Mouse (Mus musculus) neural tube, embryonic 12.5 days (tissue): ENCODE data around the gene Zmynd19. TPM values are rescaled to one million over a fixed set of nuclear protein-coding genes. Genes with fewer than 3 reads are reported as not detected.

Experiments
- ATAC-seq: fragments of 200-750 bp; cut with Nextera tagmentation; 2 replicates; pipeline ENCODE4 v1.8.0; 2017; ENCODE audit warnings: low read depth, mild to moderate bottlenecking, moderate TSS enrichment, moderate library complexity; ENCODE audit not compliant: low FRiP score
- H3K27ac ChIP-seq: fragments of 300-500 bp; sonication (generic); 2 replicates; pipeline ENCODE4 v1.5.1; 2016
- H3K27me3 ChIP-seq: fragments of 300-500 bp; sonication (generic); replicated peaks from 2 replicates; pipeline ENCODE4 v1.6.1; 2016; ENCODE audit warnings: mild to moderate bottlenecking
- H3K36me3 ChIP-seq: fragments of 300-500 bp; sonication (generic); 2 replicates; pipeline ENCODE4 v1.6.1; 2016; ENCODE audit warnings: mild to moderate bottlenecking
- H3K4me1 ChIP-seq: fragments of 300-500 bp; sonication (generic); 2 replicates; pipeline ENCODE4 v1.6.1; 2016
- H3K4me2 ChIP-seq: fragments of 300-500 bp; sonication (generic); replicated peaks from 2 replicates; pipeline ENCODE4 v1.6.1; 2016; ENCODE audit warnings: mild to moderate bottlenecking
- H3K4me3 ChIP-seq: fragments of 300-500 bp; sonication (generic); 2 replicates; pipeline ENCODE4 v1.5.1; 2016
- H3K9ac ChIP-seq: fragments of 300-500 bp; sonication (generic); 2 replicates; pipeline ENCODE4 v1.6.1; 2016; ENCODE audit warnings: mild to moderate bottlenecking
- H3K9me3 ChIP-seq: fragments of 300-500 bp; sonication (generic); 2 replicates; pipeline ENCODE4 v1.6.1; 2016; ENCODE audit warnings: mild to moderate bottlenecking
- WGBS: fragments of 180-500 bp; shearing (Covaris S2); methylation state at CpG from one replicate; pipeline ENCODE4 v1.1.7; 2016; 5-methylcytosine and 5-hydroxymethylcytosine counted together
- polyA plus RNA-seq: library from polyadenylated mRNA; unstranded; fragments of >200 nt; fragmentation: Nextera tagmentation; extraction: Ambion mirVana; gene quantifications from 2 replicates; pipeline ENCODE4 v1.2.1, GENCODE M21; 2016

The Zmynd19 gene
- polyA plus RNA-seq: 22.0 and 26.9 TPM in 2 replicates

DNA sequence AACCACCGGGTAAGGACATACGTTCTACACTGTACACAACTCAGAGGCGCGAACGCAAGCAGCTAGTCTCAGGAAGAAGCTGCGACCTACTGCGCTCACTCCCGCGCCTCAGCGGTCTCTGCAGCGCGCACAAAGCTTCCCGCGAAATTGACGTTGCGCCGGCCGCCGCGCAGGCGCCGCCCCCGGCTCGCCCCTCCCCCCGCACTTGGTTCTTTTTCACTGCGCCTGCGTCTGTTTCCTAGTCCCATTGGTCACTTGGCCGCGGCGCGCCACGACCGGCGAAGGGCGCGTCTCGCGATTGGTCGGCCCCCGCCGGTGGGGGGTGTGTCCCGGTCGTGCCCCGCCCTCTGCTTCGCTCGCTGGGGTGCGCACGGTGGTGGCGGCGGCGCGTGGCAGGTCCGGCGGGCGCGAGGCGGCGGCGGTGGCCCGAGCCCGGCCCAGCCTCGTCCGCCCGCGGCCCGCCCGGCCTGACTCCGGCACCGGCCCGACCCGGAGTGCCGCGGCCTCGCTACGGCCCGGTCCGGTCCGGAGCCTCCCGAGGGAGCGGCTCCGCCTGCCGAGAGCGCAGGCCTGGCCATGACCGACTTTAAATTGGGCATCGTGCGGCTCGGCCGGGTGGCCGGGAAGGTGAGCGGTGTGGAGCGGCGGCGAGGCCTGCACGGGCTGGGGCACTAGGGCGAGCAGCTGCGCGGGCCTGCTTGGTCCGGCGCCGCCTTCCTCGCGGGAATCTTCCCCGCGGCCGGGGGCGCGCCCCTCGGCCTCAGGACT lies at the start of gene Zmynd19:
Gene Zmynd19, plus strand, starts transcription at position 372 of the 768 bp plus-strand sequence.
- Histone ChIP-seq H3K27ac (peak within 1 kb of the TSS; percentile 42; the same call in 1 of the 2 replicates), H3K9ac (peak within 1 kb of the TSS; percentile 91), H3K4me1 (peaks cover 10% of the 10 kb centered on the region), H3K4me2 (peak within 1 kb of the TSS; percentile 96), H3K27me3 (no peaks in the 10 kb centered on the region), H3K4me3 (peak within 1 kb of the TSS; percentile 97), H3K9me3 (no peaks in the 10 kb centered on the region), H3K36me3 (peaks cover 28% of the 10 kb centered on the region)
- ATAC-seq: peak; percentile 98
- under 1% methylated on average over 105 of the region's 108 CpGs for WGBS

DNA sequence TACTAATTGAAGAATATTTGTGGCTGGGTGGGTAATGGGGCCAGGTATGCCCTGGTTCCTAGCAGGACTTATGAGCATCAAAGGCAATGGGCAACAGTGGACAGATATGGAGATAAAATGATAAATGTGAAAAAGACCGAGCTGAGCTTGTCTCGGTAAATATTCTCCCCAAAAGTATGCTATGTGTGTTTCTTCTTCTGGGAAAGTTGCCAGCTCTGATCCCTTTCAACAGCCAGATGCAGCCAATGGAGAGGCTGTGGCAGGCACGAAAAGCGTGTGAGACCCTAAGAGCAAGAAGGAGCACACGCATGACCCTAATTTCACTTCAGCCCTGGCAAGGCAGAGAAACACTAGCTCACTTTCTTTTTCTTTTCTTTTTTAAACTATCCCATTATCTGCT lies 48.5 kb upstream of the Zmynd19 start:
- no peak overlapping the region for H3K4me2 ChIP-seq
- peaks cover 6% of the 10 kb centered on the region; the same call in 1 of the 2 replicates for H3K36me3 ChIP-seq
- H3K27me3 ChIP-seq: no peaks in the 10 kb centered on the region
- H3K4me3 ChIP-seq: no peak overlapping the region
- no peak for ATAC-seq
- no peaks in the 10 kb centered on the region for H3K9me3 ChIP-seq
- 79% methylated on average over 5 of the region's 5 CpGs for WGBS
- H3K4me1 ChIP-seq: peaks cover 9% of the 10 kb centered on the region
- H3K9ac ChIP-seq: no peak overlapping the region
- no peak overlapping the region for H3K27ac ChIP-seq

DNA sequence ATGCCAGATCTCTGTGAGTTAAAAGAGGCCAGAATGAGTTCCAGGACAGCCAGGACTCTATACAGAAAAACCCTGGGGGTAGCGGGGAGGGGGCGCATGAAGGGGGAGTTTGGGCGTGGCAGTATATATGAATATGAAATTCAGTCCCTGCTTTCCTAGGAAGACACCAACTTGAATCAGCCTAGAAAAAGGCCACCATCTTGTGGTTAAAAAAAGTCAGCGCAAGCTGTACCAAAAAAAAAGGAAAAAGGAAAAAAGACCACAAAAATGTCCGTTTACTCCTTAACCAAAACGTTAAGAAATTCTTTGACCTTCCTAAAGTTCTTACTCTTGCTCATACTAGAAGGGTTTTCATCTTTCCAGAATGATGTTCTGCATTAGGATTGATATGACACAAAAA lies 46.6 kb upstream of the Zmynd19 start:
- H3K4me1 ChIP-seq: peaks cover 19% of the 10 kb centered on the region
- no peak overlapping the region for H3K9ac ChIP-seq
- H3K4me3 ChIP-seq: no peak overlapping the region
- no peak overlapping the region for H3K27ac ChIP-seq
- ATAC-seq: no peak
- no peaks in the 10 kb centered on the region for H3K27me3 ChIP-seq
- H3K36me3 ChIP-seq: peaks cover 4% of the 10 kb centered on the region; the same call in 1 of the 2 replicates
- no peak overlapping the region for H3K4me2 ChIP-seq
- 91% methylated on average over 6 of the region's 6 CpGs for WGBS
- no peaks in the 10 kb centered on the region for H3K9me3 ChIP-seq

DNA sequence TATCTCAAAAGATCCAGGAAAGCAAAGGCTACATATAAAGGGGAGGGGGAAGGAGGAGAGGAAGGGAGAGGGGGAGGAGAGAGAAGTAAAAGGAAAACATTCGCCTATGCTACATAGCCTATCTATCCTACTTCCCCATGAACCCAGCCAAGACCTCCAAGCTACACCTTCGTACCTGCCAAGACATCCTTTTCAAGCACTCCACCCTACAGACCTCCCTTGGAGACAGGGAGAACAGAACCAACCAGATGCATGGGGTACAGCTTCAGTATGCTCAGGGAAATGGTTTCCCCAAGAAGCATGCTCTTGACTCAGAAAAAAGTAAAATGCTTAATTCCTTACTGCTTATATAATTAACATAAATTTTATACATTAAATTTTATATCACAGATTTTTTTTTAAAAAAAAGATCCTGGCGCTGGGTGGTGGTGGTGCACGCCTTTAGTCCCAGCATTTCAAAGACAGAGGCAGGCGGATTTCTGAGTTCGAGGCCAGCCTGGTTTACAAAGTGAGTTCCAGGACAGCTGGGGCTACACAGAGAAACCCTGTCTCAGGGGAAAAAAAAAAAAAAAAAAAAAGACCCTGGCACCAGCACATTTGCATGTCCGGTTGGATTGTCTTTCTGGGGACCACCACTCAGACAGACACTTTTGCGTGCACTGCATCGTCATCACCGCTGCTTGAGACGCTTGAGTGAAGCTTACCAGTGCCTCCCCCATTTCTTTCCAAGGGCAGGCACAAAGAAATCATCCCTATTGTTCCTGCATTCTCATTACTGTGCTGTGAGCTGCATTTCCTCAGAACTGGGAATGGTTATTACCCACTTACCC lies 44.6 kb upstream of the Zmynd19 start:
- Histone ChIP-seq H3K4me2 (peak overlapping the region; percentile 40), H3K9me3 (no peaks in the 10 kb centered on the region), H3K27ac (peak overlapping the region; percentile 51), H3K36me3 (no peaks in the 10 kb centered on the region), H3K27me3 (no peaks in the 10 kb centered on the region), H3K9ac (no peak overlapping the region), H3K4me1 (peaks cover 19% of the 10 kb centered on the region), H3K4me3 (no peak overlapping the region)
- peak; percentile 83 for ATAC-seq
- WGBS: 43% methylated on average over 11 of the region's 11 CpGs

DNA sequence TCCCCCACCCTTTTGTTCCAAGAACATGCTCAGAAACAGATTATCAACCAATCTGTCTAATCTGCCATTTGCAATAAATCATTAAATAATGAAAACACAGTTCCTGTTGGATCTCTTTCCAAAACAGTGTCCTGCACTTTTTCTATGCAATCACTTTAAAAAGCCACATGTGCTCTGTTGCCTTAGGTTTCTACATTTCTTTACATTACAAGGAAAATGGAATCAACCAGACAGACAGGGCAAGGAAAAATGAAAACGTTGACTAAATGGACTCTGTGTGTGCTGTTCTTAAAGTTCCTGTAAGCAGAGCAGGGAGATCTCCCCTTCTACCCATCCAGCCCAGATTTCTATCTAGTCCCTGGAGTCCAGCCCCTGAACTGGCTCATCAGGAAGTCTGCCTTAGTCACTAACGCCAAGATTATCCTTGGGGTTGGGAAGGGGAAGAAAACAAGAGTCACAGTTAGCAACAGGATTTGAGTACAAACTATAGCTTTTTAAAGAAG lies 43.9 kb upstream of the Zmynd19 start:
- WGBS: 9% methylated on average over 2 of the region's 2 CpGs
- Histone ChIP-seq H3K27me3 (no peaks in the 10 kb centered on the region), H3K4me2 (peak overlapping the region; percentile 40), H3K4me1 (peaks cover 19% of the 10 kb centered on the region), H3K27ac (peak overlapping the region; percentile 51), H3K9ac (peak overlapping the region; percentile 22; the same call in 1 of the 2 replicates), H3K36me3 (no peaks in the 10 kb centered on the region), H3K4me3 (no peak overlapping the region), H3K9me3 (no peaks in the 10 kb centered on the region)
- no peak for ATAC-seq

DNA sequence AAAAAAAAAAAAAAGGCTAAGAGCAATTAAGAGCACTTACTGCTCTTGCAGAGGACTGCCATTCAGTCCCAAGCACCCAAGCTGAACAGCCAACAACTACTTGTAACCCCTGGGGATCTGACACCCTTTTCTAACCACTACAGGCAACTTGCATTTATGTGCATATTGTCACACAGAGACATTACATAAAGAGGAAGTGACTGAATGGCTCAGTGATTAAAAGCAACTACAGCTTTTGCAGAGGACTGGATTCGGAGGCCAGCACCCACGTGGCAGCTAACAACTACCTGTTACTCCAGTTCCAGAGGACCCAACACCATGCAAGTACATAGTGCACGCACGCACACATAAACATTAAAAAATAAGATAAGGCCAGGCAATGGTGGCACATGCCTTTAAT lies 39.1 kb upstream of the Zmynd19 start:
- H3K9me3 ChIP-seq: no peaks in the 10 kb centered on the region
- 94% methylated on average over 4 of the region's 4 CpGs for WGBS
- no peak overlapping the region for H3K4me2 ChIP-seq
- H3K4me3 ChIP-seq: no peak overlapping the region
- H3K4me1 ChIP-seq: peaks cover 15% of the 10 kb centered on the region
- no peak overlapping the region for H3K9ac ChIP-seq
- H3K27ac ChIP-seq: no peak overlapping the region
- ATAC-seq: no peak
- no peaks in the 10 kb centered on the region for H3K36me3 ChIP-seq
- H3K27me3 ChIP-seq: no peaks in the 10 kb centered on the region

DNA sequence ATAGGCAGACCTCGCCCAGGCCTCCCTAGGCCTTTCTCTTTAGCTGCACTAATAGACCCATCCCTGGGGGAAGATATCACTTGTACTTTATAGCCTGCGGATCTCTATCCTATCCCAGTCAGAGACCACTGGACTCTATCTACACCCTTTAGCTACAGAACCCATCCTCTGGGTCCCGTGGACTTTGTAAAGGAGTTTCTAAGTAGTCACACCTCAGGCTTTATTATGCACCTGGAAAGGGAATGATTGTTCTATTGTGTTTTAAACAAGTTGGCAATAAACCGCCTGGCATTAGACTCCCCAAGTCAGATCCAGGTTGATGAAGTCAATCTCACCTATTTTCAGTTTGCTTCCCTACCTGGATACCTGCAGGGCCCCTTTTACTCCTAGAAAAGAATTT lies 37.4 kb upstream of the Zmynd19 start:
- Histone ChIP-seq H3K36me3 (no peaks in the 10 kb centered on the region), H3K27ac (no peak overlapping the region), H3K4me1 (peaks cover 2% of the 10 kb centered on the region), H3K4me3 (no peak overlapping the region), H3K9me3 (no peaks in the 10 kb centered on the region), H3K9ac (no peak overlapping the region), H3K4me2 (no peak overlapping the region), H3K27me3 (no peaks in the 10 kb centered on the region)
- WGBS: 82% methylated on average over 4 of the region's 4 CpGs
- ATAC-seq: no peak

DNA sequence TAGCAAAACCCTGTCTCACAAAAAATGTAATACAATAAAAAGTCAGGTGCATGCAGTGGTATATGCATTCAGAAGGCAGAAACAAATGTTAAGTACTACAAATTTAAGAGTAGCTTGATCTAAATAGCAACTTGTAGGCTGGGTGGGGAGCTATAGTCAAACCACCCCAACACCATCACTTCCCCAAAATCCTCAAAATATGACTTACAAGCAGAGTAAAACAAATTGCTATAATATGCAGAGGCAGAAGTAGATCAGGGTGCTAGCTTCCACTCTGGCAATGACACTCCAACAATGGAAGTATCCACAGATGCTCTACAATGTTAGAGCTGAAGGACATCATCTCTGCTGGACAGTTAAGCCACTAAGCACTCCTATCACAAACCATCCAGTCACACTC lies 37.0 kb upstream of the Zmynd19 start:
- peaks cover 6% of the 10 kb centered on the region for H3K4me1 ChIP-seq
- no peak for ATAC-seq
- no peak overlapping the region for H3K27ac ChIP-seq
- no peaks in the 10 kb centered on the region for H3K36me3 ChIP-seq
- H3K9me3 ChIP-seq: no peaks in the 10 kb centered on the region
- no peak overlapping the region for H3K4me3 ChIP-seq
- no peak overlapping the region for H3K4me2 ChIP-seq
- no peak overlapping the region for H3K9ac ChIP-seq
- H3K27me3 ChIP-seq: no peaks in the 10 kb centered on the region

DNA sequence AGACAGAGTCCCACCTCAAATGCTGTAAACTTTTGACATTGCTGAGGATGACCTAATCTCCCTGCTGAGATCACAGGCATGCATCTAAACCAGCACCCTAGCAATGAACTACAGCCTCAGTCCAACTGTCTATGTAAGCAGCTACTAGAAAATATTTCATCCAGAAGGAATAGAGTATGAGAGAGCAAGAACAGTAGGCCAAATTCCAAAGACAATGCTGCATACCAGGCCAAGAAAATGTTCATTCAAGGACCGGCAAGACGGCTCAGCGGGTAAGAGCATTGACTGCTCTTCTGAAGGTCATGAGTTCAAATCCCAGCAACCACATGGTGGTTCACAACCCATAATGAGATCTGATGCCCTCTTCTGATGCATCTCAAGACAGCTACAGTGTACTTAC lies 34.8 kb upstream of the Zmynd19 start:
- Histone ChIP-seq H3K27ac (no peak overlapping the region), H3K4me2 (no peak overlapping the region), H3K36me3 (no peaks in the 10 kb centered on the region), H3K9ac (no peak overlapping the region), H3K9me3 (no peaks in the 10 kb centered on the region), H3K4me3 (no peak overlapping the region), H3K27me3 (no peaks in the 10 kb centered on the region), H3K4me1 (peaks cover 13% of the 10 kb centered on the region)
- 87% methylated on average over 3 of the region's 3 CpGs for whole genome bisulfite sequencing
- no peak for ATAC-seq

DNA sequence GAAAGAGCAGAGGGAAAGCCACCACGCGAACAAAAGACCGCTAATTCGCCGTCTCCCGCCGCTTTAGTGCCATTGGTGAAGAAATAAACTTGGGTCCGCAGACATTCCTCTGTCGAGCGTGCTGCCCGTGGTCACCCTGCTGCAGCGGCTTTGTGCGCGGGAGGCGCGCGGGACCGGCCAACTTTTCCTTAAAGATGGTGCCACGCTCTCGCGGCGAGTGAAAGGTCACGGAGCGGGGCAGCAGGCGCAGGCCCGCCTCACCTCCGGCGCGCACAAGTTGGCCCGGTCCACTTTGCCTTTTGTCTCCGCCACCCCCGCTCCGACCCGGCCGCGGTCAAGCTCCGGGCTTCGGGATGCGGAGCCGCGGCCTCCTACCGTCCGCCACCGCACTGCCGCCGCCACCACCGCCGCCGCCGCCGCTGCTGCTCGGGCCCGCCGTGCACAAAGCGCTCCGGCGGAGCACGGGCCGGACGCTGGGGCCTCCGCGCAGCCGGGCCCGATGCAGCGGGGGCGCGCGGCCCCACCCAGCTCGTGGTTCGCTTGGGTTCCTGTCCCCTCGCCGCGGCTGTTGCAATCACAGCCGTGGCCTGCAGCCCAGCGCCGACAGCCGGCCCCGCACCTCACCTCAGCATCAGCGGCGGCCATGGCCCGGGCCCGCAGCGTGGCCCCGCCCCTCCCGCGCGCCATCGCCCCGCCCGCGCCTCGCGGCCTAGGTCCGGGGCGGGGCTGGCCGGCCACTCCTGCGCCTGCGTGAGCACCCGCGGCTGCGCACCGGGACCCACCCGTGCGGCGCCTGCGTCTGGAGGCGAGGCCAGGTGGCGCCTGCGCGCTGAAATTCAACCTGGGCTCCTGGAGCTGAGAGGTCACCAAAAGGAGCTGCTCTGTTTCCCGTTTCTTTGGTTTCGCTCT lies 30.4 kb upstream of the Zmynd19 start, which contains the start of gene Ehmt1:
Gene Ehmt1, minus strand, starts transcription at position 685 of the 909 bp plus-strand sequence.
- WGBS: under 1% methylated on average over 110 of the region's 112 CpGs

DNA sequence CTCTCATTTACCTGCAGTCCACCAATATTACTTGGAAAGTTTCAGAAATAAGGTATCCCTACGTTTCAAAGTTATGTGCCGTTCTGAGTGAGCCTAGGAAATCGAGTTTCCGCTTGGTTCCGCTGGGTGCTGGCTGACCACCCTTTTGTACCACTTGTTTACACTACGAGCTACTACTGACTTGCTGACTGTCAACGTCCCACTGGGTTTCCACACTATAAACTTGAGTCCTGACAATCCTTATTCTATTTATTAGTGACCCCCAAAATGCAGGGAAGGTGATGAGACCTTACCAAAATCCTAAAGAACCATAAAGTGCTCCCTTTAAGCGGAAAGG lies 29.8 kb upstream of the Zmynd19 start:
- Histone ChIP-seq H3K4me2 (peak overlapping the region; percentile 71), H3K4me3 (peak overlapping the region; percentile 96), H3K27ac (no peak overlapping the region), H3K9me3 (no peaks in the 10 kb centered on the region), H3K36me3 (no peaks in the 10 kb centered on the region), H3K27me3 (no peaks in the 10 kb centered on the region), H3K9ac (peak overlapping the region; percentile 99; the same call in 1 of the 2 replicates), H3K4me1 (peaks cover 13% of the 10 kb centered on the region)
- WGBS: 9% methylated on average over 8 of the region's 8 CpGs
- ATAC-seq: peak; percentile 69

More for the DNA sequence above, 30.4 kb upstream of the Zmynd19 start, which contains the start of gene Ehmt1:
- H3K4me1 ChIP-seq: peaks cover 13% of the 10 kb centered on the region
- H3K9ac ChIP-seq: peak within 1 kb of the TSS; percentile 99
- no peaks in the 10 kb centered on the region for H3K27me3 ChIP-seq
- peak; percentile 98 for ATAC-seq
- no peaks in the 10 kb centered on the region for H3K36me3 ChIP-seq
- H3K4me3 ChIP-seq: peak within 1 kb of the TSS; percentile 96
- H3K4me2 ChIP-seq: peak within 1 kb of the TSS; percentile 71
- H3K27ac ChIP-seq: peak within 1 kb of the TSS; percentile 94
- no peaks in the 10 kb centered on the region for H3K9me3 ChIP-seq
